14 mouse cellular contexts compared by ENCODE assay signal in genomic region chr2:130469935-130470334, GRCm38 (mm10). TPM values are rescaled to one million over a fixed set of nuclear protein-coding genes. Genes with fewer than 3 reads are reported as not detected.
DNase-seq lines count a peak whose midpoint lies in the region; ATAC-seq and TF ChIP-seq lines count a peak whose summit lies in the region.
"Had no signal": no experiment of that assay in that cellular context is flagged by ENCODE, and none has a peak within 500 bp of the region (broad histone marks: within the 10 kb centered on the region; RNA-seq: fewer than 3 reads in every experiment).

No protein-coding gene starts in this region.

- H3K4me3 ChIP-seq in hindbrain, embryonic 10.5 days: no peak overlapping the region
- H3K4me3 ChIP-seq in hindbrain, embryonic 11.5 days (ENCODE audit: low read depth, low read length): no peak overlapping the region
- no peak overlapping the region for H3K4me3 ChIP-seq in forebrain, postnatal 0 days (ENCODE audit: low read depth, low read length)
- H3K4me3 ChIP-seq: intestine, embryonic 15.5 days had no signal

- H3K27me3 ChIP-seq in hindbrain, embryonic 10.5 days (ENCODE audit: insufficient read depth, poor library complexity, severe bottlenecking): no peaks in the 10 kb centered on the region
- no peaks in the 10 kb centered on the region for H3K27me3 ChIP-seq in hindbrain, embryonic 11.5 days (ENCODE audit: control insufficient read depth, insufficient read depth, low read length)
- H3K27me3 ChIP-seq in forebrain, postnatal 0 days (ENCODE audit: insufficient read depth, low read length): no peaks in the 10 kb centered on the region
- H3K27me3 ChIP-seq: intestine, embryonic 15.5 days; Patski had no signal

- ATAC-seq in hindbrain, embryonic 11.5 days (ENCODE audit: low FRiP score): no peak
- peak; percentile 51 for ATAC-seq in forebrain, postnatal 0 days
- ATAC-seq in megakaryocyte-erythroid progenitor cell, adult 5-6 weeks (replicated peaks; ENCODE audit: low FRiP score, low TSS enrichment, poor library complexity, severe bottlenecking): peak; percentile 99
- ATAC-seq: intestine, embryonic 15.5 days; lung, postnatal 0 days; Patski had no signal

- TF ChIP-seq CTCF in forebrain, postnatal 0 days (IDR thresholded peaks at IDR 0.05; ENCODE audit: low read depth): no peak

- H3K27ac ChIP-seq in hindbrain, embryonic 10.5 days: peak overlapping the region; percentile 35; the same call in 1 of the 2 replicates
- H3K27ac ChIP-seq in hindbrain, embryonic 11.5 days (ENCODE audit: low read depth, low read length): no peak overlapping the region; the same call in 1 of the 2 replicates
- peak overlapping the region; percentile 85 for H3K27ac ChIP-seq in forebrain, postnatal 0 days (ENCODE audit: low read depth, low read length)
- H3K27ac ChIP-seq: intestine, embryonic 15.5 days had no signal

- H3K36me3 ChIP-seq in hindbrain, embryonic 10.5 days: no peaks in the 10 kb centered on the region
- no peaks in the 10 kb centered on the region for H3K36me3 ChIP-seq in hindbrain, embryonic 11.5 days (ENCODE audit: control insufficient read depth, insufficient read depth, low read length)
- no peaks in the 10 kb centered on the region for H3K36me3 ChIP-seq in forebrain, postnatal 0 days (ENCODE audit: insufficient read depth)
- H3K36me3 ChIP-seq: intestine, embryonic 15.5 days had no signal

- no peak overlapping the region for H3K4me2 ChIP-seq in hindbrain, embryonic 11.5 days (replicated peaks; ENCODE audit: low read depth, low read length)
- peak overlapping the region; percentile 15 for H3K4me2 ChIP-seq in forebrain, postnatal 0 days (ENCODE audit: low read depth)
- H3K4me2 ChIP-seq: intestine, embryonic 15.5 days had no signal

- WGBS in hindbrain, embryonic 10.5 days: 86% methylated on average over 2 of the region's 2 CpGs
- WGBS in hindbrain, embryonic 11.5 days: 78% methylated on average over 2 of the region's 2 CpGs
- WGBS in forebrain, postnatal 0 days: 40% methylated on average over 2 of the region's 2 CpGs

- DNase-seq in hindbrain, embryonic 10.5 days (ENCODE audit: low spot score): no peak
- DNase-seq in hindbrain, embryonic 11.5 days (ENCODE audit: low spot score): no peak
- DNase-seq in MEL-GATA-1-ER (ENCODE audit: extremely low read depth, low read depth): peak; percentile 76
- no peak for DNase-seq in forebrain, postnatal 0 days
- DNase-seq in right cerebral cortex, postnatal 10 days (ENCODE audit: low spot score in 2 of 2): no peak
- DNase-seq in embryo, embryonic 9.5 days (ENCODE audit: extremely low spot score): no peak
- no peak for DNase-seq in adrenal gland, adult 18-20 months (ENCODE audit: low spot score in 2 of 2)
- DNase-seq: adrenal gland, postnatal 10 days; gastrocnemius, postnatal 10 days; kidney, postnatal 36 days had no signal

- H3K9ac ChIP-seq in hindbrain, embryonic 11.5 days (ENCODE audit: low read depth, low read length): no peak overlapping the region
- H3K9ac ChIP-seq in forebrain, postnatal 0 days: no peak overlapping the region
- H3K9ac ChIP-seq: intestine, embryonic 15.5 days had no signal

- no peaks in the 10 kb centered on the region for H3K9me3 ChIP-seq in hindbrain, embryonic 10.5 days
- no peaks in the 10 kb centered on the region for H3K9me3 ChIP-seq in hindbrain, embryonic 11.5 days (ENCODE audit: control insufficient read depth, low read length)
- H3K9me3 ChIP-seq in forebrain, postnatal 0 days (ENCODE audit: low read length): no peaks in the 10 kb centered on the region
- H3K9me3 ChIP-seq: intestine, embryonic 15.5 days had no signal

- peaks cover 23% of the 10 kb centered on the region for H3K4me1 ChIP-seq in hindbrain, embryonic 10.5 days (replicated peaks)
- no peaks in the 10 kb centered on the region for H3K4me1 ChIP-seq in hindbrain, embryonic 11.5 days (replicated peaks; ENCODE audit: control insufficient read depth, insufficient read depth, low read length)
- H3K4me1 ChIP-seq in forebrain, postnatal 0 days (ENCODE audit: insufficient read depth): peaks cover 26% of the 10 kb centered on the region
- H3K4me1 ChIP-seq: intestine, embryonic 15.5 days had no signal

RNA-seq across cellular contexts. Expression of gene Ptpra, which starts 19.9 kb away (rescaled TPM):
- polyA plus RNA-seq in hindbrain, embryonic 10.5 days (2016; fragmentation: Nextera tagmentation; extraction: Ambion mirVana): 86.7 TPM in 2 replicates
- polyA plus RNA-seq in hindbrain, embryonic 11.5 days (2014; fragmentation: Nextera tagmentation; extraction: Ambion mirVana): 102 TPM in 2 replicates
- 154 and 167 TPM in 2 replicates for total RNA-seq in forebrain, postnatal 0 days (2014; rRNA removed)
- polyA plus RNA-seq in forebrain, postnatal 0 days (2015; fragmentation: Nextera tagmentation; extraction: Ambion mirVana): 142 and 162 TPM in 2 replicates
- total RNA-seq in megakaryocyte-erythroid progenitor cell, adult 5-6 weeks (2014; fragmentation: Nextera tagmentation): 77.0 and 78.4 TPM in 2 replicates
- 159 and 194 TPM in 2 replicates for total RNA-seq in megakaryocyte-erythroid progenitor cell, adult 5-6 weeks (2017)
- total RNA-seq in adrenal gland, adult 18-20 months (2021): 100 to 1,000 TPM; 105 to 131 TPM

RNA-seq across cellular contexts. Expression of gene Pced1a, which starts 45.4 kb away (rescaled TPM):
- 11.3 and 13.1 TPM in 2 replicates for polyA plus RNA-seq in hindbrain, embryonic 10.5 days (2016; fragmentation: Nextera tagmentation; extraction: Ambion mirVana)
- polyA plus RNA-seq in hindbrain, embryonic 11.5 days (2014; fragmentation: Nextera tagmentation; extraction: Ambion mirVana): 8.1 and 10.3 TPM in 2 replicates
- total RNA-seq in forebrain, postnatal 0 days (2014; rRNA removed): 15.9 and 18.0 TPM in 2 replicates
- 7.9 and 9.2 TPM in 2 replicates for polyA plus RNA-seq in forebrain, postnatal 0 days (2015; fragmentation: Nextera tagmentation; extraction: Ambion mirVana)
- total RNA-seq in megakaryocyte-erythroid progenitor cell, adult 5-6 weeks (2014; fragmentation: Nextera tagmentation): 5.2 and 7.4 TPM in 2 replicates
- 7.2 and 8.2 TPM in 2 replicates for total RNA-seq in megakaryocyte-erythroid progenitor cell, adult 5-6 weeks (2017)
- total RNA-seq in adrenal gland, adult 18-20 months (2021): 10 to 100 TPM; 14.8 to 18.7 TPM

RNA-seq across cellular contexts. Expression of gene Vps16, which starts 45.8 kb away (rescaled TPM):
- 120 TPM in 2 replicates for polyA plus RNA-seq in hindbrain, embryonic 10.5 days (2016; fragmentation: Nextera tagmentation; extraction: Ambion mirVana)
- 70.2 and 78.5 TPM in 2 replicates for polyA plus RNA-seq in hindbrain, embryonic 11.5 days (2014; fragmentation: Nextera tagmentation; extraction: Ambion mirVana)
- total RNA-seq in forebrain, postnatal 0 days (2014; rRNA removed): 78.7 and 99.8 TPM in 2 replicates
- 68.7 and 76.7 TPM in 2 replicates for polyA plus RNA-seq in forebrain, postnatal 0 days (2015; fragmentation: Nextera tagmentation; extraction: Ambion mirVana)
- total RNA-seq in megakaryocyte-erythroid progenitor cell, adult 5-6 weeks (2014; fragmentation: Nextera tagmentation): 150 and 199 TPM in 2 replicates
- 123 and 151 TPM in 2 replicates for total RNA-seq in megakaryocyte-erythroid progenitor cell, adult 5-6 weeks (2017)
- 10 to 100 TPM; 47.9 to 71.8 TPM for total RNA-seq in adrenal gland, adult 18-20 months (2021)
